8 mouse cellular contexts compared by ENCODE assay signal in genomic region chr11:106486866-106487732, GRCm38 (mm10). TPM values are rescaled to one million over a fixed set of nuclear protein-coding genes. Genes with fewer than 3 reads are reported as not detected.
DNase-seq lines count a peak whose midpoint lies in the region; ATAC-seq and TF ChIP-seq lines count a peak whose summit lies in the region.

No protein-coding gene starts in this region.

- WGBS in kidney, adult 2 months: 1% methylated on average over 84 of the region's 86 CpGs
- under 1% methylated on average over 64 of the region's 86 CpGs for WGBS in hindbrain, embryonic 13.5 days
- 2% methylated on average over 83 of the region's 86 CpGs for WGBS in liver, embryonic 12.5 days (ENCODE audit: insufficient replicate concordance)
- under 1% methylated on average over 65 of the region's 86 CpGs for WGBS in neural tube, embryonic 14.5 days

- H3K27me3 ChIP-seq in kidney, adult 2 months (replicated peaks; ENCODE audit: control insufficient read depth, insufficient read depth, low read length): no peaks in the 10 kb centered on the region
- no peaks in the 10 kb centered on the region for H3K27me3 ChIP-seq in erythroblast, embryonic 14.5 days (ENCODE audit: control insufficient read depth)
- 0 out of 2 replicates have a peak, but pooled peaks cover 3% of the 10 kb centered on the region for H3K27me3 ChIP-seq in hindbrain, embryonic 13.5 days
- H3K27me3 ChIP-seq in liver, embryonic 12.5 days (replicated peaks): no peaks in the 10 kb centered on the region
- no peaks in the 10 kb centered on the region for H3K27me3 ChIP-seq in neural tube, embryonic 14.5 days (ENCODE audit: control insufficient read depth, insufficient read depth, low read length)

- H3K36me3 ChIP-seq in kidney, adult 2 months (ENCODE audit: control insufficient read depth, insufficient read depth, low read length): no peaks in the 10 kb centered on the region
- no peaks in the 10 kb centered on the region for H3K36me3 ChIP-seq in erythroblast, embryonic 14.5 days (ENCODE audit: control insufficient read depth)
- no peaks in the 10 kb centered on the region for H3K36me3 ChIP-seq in hindbrain, embryonic 13.5 days
- H3K36me3 ChIP-seq in liver, embryonic 12.5 days: no peaks in the 10 kb centered on the region
- no peaks in the 10 kb centered on the region for H3K36me3 ChIP-seq in neural tube, embryonic 14.5 days (ENCODE audit: control insufficient read depth, insufficient read depth, low read length)

- H3K9me3 ChIP-seq in erythroblast, embryonic 14.5 days (ENCODE audit: control insufficient read depth, low read length): no peaks in the 10 kb centered on the region
- no peaks in the 10 kb centered on the region for H3K9me3 ChIP-seq in hindbrain, embryonic 13.5 days
- no peaks in the 10 kb centered on the region for H3K9me3 ChIP-seq in liver, embryonic 12.5 days (replicated peaks)
- H3K9me3 ChIP-seq in neural tube, embryonic 14.5 days (ENCODE audit: control insufficient read depth, low read length): no peaks in the 10 kb centered on the region

- no peak for TF ChIP-seq POLR2A in kidney, adult 2 months (IDR thresholded peaks at IDR 0.05; ENCODE audit: low read depth, low read length)

- no peak for TF ChIP-seq CTCF in kidney, adult 2 months (conservative IDR thresholded peaks at IDR 0.05; ENCODE audit: insufficient read depth, insufficient read length, low read depth, low read length)

- DNase-seq in kidney, adult 2 months: peak; percentile 68
- no peak for DNase-seq in kidney, postnatal 4 days
- peak; percentile 51 for DNase-seq in MN1 (ENCODE audit: low spot score)
- no peak for DNase-seq in layer of hippocampus, postnatal 14 days (ENCODE audit: low spot score in 2 of 2)

- peak overlapping the region; percentile 88 for H3K4me2 ChIP-seq in hindbrain, embryonic 13.5 days
- H3K4me2 ChIP-seq in liver, embryonic 12.5 days: peak overlapping the region; percentile 89
- H3K4me2 ChIP-seq in neural tube, embryonic 14.5 days (ENCODE audit: low read depth, low read length): peak overlapping the region; percentile 75

- peaks cover 2% of the 10 kb centered on the region; the same call in 1 of the 2 replicates for H3K4me1 ChIP-seq in kidney, adult 2 months (ENCODE audit: control insufficient read depth, insufficient read depth, low read length)
- H3K4me1 ChIP-seq in erythroblast, embryonic 14.5 days (ENCODE audit: control insufficient read depth): peaks cover 29% of the 10 kb centered on the region
- peaks cover 10% of the 10 kb centered on the region for H3K4me1 ChIP-seq in hindbrain, embryonic 13.5 days (replicated peaks)
- H3K4me1 ChIP-seq in liver, embryonic 12.5 days: peaks cover 43% of the 10 kb centered on the region
- H3K4me1 ChIP-seq in neural tube, embryonic 14.5 days (ENCODE audit: control insufficient read depth, insufficient read depth, low read length): peaks cover 5% of the 10 kb centered on the region; the same call in 1 of the 2 replicates

- H3K4me3 ChIP-seq in kidney, adult 2 months (ENCODE audit: insufficient read depth, low read depth, low read length): peak overlapping the region; percentile 77
- H3K4me3 ChIP-seq in erythroblast, embryonic 14.5 days (replicated peaks): peak overlapping the region; percentile 94
- peak overlapping the region; percentile 97 for H3K4me3 ChIP-seq in hindbrain, embryonic 13.5 days
- H3K4me3 ChIP-seq in liver, embryonic 12.5 days: peak overlapping the region; percentile 99
- peak overlapping the region; percentile 88 for H3K4me3 ChIP-seq in neural tube, embryonic 14.5 days (ENCODE audit: low read depth, low read length)

- peak; percentile 92 for ATAC-seq in hindbrain, embryonic 13.5 days (ENCODE audit: low FRiP score)
- peak; percentile 72 for ATAC-seq in liver, embryonic 12.5 days
- peak; percentile 85 for ATAC-seq in neural tube, embryonic 14.5 days (ENCODE audit: low read depth)

- peak overlapping the region; percentile 60 for H3K27ac ChIP-seq in kidney, adult 2 months (ENCODE audit: insufficient read depth, low read depth, low read length)
- peak overlapping the region; percentile 85 for H3K27ac ChIP-seq in hindbrain, embryonic 13.5 days
- H3K27ac ChIP-seq in liver, embryonic 12.5 days: peak overlapping the region; percentile 95
- H3K27ac ChIP-seq in neural tube, embryonic 14.5 days (ENCODE audit: low read depth, low read length): peak overlapping the region; percentile 71

- H3K9ac ChIP-seq in hindbrain, embryonic 13.5 days: peak overlapping the region; percentile 88
- peak overlapping the region; percentile 98 for H3K9ac ChIP-seq in liver, embryonic 12.5 days
- H3K9ac ChIP-seq in neural tube, embryonic 14.5 days (replicated peaks; ENCODE audit: low read depth, low read length): peak overlapping the region; percentile 84

RNA-seq across cellular contexts. Expression of gene Ern1, which starts 0.6 kb away (rescaled TPM):
- polyA plus RNA-seq in kidney, adult 2 months (2012; rRNA removed): 12.6 and 15.1 TPM in 2 replicates
- 0.14 and 0.27 TPM in 2 replicates for polyA plus RNA-seq in erythroblast, embryonic 14.5 days (2012)
- polyA plus RNA-seq in hindbrain, embryonic 13.5 days (2015; fragmentation: Nextera tagmentation; extraction: Ambion mirVana): 5.9 and 6.1 TPM in 2 replicates
- polyA plus RNA-seq in liver, embryonic 12.5 days (2016; fragmentation: Nextera tagmentation; extraction: Ambion mirVana): 6.7 and 6.8 TPM in 2 replicates
- polyA plus RNA-seq in neural tube, embryonic 14.5 days (2014; fragmentation: Nextera tagmentation; extraction: Ambion mirVana): 7.4 and 7.6 TPM in 2 replicates
- total RNA-seq in layer of hippocampus, postnatal 14 days (2021): 10 to 100 TPM in 1 of 2 experiments, 1 to 10 TPM in 1; 9.2 to 10.2 TPM

Comparison
In these comparisons a context has a peak if more than half of its experiments do, and no peak if none do; other contexts are left out.
1. DNase-seq: peak in kidney, adult 2 months (single experiment) and MN1 (single experiment); none in kidney, postnatal 4 days (0 of 2) and layer of hippocampus, postnatal 14 days (0 of 2).
2. Peak in every context shown above with its lines, with median percentiles within 50 percentile points of each other: H3K27ac ChIP-seq, H3K4me3 ChIP-seq, ATAC-seq, H3K4me2 ChIP-seq and H3K9ac ChIP-seq.